Mouse (Mus musculus) CH12F3 (cell line): ENCODE measurements around the gene Il4ra.

Source experiments
- in situ Hi-C: fragments of 300-500 bp; cut with MboI; formaldehyde crosslinking; loops from 2 replicates; pipeline ENCODE4 v1.14.3; 2020; ENCODE audit warnings: low sequenced_read_pairs

The Il4ra gene

DNA sequence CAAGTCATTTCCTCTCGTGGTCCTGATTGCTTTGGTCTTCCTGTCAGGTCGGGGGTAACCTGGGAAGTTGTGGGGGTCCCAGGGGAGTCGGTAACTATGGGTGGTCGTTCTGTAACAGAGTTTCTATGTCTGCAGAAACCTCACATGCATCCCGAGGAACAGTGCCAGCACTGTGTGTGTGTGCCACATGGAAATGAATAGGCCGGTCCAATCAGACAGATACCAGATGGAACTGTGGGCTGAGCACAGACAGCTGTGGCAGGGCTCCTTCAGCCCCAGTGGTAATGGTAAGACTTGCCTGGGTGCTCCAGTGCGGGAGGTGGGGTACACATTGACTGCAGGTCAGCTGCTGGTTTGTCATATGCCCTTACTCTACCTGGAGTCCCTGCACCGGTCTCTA is 17.0 kb downstream of the Il4ra start:
- in situ Hi-C loops: no loop called here

DNA sequence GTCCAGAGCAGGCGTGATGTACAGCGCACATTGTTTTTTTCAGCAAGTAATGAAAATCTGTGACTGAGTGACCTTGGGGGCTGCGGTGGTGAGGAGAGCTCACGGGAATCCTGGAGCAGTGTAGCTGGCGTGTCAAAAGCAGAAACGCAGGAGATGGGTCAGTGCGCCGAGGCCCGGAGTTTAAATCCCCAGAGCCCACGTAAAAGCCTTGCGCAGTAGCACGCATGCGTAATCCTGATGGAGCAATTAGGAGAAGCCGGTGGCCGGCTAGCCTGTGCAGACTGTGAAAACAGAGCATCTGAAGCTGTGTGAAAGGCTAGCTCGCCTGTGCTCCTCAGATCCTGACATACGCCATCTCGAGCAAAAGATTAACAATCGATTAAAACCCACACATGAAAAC is 20.0 kb downstream of the Il4ra start:
- in situ Hi-C loops: loop anchor here (5.0 kb wide), 1 partner anchor 105 kb away; no protein-coding TSS in a partner anchor

DNA sequence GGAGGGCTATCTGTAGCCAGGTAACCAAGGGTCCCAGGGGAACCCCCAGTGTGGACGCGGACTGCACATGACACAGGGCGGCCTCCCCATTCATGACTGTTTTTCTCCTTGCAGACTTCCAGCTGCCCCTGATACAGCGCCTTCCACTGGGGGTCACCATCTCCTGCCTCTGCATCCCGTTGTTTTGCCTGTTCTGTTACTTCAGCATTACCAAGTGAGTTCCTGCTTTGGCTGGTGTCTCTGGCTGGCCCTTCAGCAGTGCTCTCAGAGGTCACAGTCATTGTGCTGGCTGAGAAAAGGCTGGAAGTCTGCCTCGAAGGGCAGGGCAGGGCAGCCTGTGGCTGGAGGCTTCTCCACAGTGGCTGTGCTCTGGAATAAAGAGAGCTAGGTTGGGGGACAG is 20.8 kb downstream of the Il4ra start:
- in situ Hi-C loops: loop anchor here (5.0 kb wide), 1 partner anchor 105 kb away; no protein-coding TSS in a partner anchor

DNA sequence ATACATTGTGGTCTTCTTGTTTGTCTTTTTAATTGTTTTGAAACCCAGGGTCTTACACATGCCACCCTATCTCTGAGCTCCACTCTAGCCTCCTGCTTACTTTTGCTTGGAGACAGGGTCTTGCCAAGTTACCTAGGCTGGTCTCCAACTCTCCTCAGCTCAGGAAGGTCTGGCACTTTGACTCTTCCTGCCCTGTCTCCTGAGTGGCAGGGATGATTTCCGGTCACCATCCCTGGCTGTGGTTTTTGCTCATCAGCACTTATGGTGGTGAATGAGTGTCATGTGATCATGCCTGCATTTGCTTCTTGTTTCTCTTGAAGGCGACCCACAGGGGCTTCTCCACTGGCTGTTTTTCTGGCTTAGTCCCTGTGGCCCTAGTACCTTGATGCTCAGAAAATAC is 21.9 kb downstream of the Il4ra start:
- in situ Hi-C loops: loop anchor here (5.0 kb wide), 1 partner anchor 107 kb away; no protein-coding TSS in a partner anchor

DNA sequence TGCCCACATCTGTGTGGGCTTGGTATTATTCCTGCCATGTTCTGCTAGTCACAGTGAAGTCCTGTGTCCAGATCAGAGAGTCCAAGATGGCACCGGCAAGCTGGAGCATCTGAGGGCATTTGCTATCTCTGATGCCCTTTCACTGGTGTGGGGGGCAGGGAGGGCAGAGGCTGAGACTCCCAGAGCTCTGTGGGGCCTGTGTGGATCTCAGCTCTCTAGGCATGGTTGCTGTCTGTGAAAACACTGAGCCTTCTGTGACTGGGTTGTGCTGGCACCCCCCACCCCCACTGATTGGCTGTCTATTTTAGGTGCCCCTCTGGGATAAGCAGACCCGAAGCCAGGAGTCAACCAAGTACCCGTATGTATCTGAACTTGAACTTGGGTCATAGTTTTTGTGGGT is 22.9 kb downstream of the Il4ra start:
- in situ Hi-C loops: loop anchor here (5.0 kb wide), 1 partner anchor 108 kb away; no protein-coding TSS in a partner anchor

DNA sequence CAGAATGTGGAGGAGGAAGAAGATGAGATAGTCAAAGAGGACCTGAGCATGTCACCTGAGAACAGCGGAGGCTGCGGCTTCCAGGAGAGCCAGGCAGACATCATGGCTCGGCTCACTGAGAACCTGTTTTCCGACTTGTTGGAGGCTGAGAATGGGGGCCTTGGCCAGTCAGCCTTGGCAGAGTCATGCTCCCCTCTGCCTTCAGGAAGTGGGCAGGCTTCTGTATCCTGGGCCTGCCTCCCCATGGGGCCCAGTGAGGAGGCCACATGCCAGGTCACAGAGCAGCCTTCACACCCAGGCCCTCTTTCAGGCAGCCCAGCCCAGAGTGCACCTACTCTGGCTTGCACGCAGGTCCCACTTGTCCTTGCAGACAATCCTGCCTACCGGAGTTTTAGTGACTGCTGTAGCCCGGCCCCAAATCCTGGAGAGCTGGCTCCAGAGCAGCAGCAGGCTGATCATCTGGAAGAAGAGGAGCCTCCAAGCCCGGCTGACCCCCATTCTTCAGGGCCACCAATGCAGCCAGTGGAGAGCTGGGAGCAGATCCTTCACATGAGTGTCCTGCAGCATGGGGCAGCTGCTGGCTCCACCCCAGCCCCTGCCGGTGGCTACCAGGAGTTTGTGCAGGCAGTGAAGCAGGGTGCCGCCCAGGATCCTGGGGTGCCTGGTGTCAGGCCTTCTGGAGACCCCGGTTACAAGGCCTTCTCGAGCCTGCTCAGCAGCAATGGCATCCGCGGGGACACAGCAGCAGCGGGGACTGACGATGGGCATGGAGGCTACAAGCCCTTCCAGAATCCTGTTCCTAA is 24.0 kb downstream of the Il4ra start:
- in situ Hi-C loops: no loop called here

DNA sequence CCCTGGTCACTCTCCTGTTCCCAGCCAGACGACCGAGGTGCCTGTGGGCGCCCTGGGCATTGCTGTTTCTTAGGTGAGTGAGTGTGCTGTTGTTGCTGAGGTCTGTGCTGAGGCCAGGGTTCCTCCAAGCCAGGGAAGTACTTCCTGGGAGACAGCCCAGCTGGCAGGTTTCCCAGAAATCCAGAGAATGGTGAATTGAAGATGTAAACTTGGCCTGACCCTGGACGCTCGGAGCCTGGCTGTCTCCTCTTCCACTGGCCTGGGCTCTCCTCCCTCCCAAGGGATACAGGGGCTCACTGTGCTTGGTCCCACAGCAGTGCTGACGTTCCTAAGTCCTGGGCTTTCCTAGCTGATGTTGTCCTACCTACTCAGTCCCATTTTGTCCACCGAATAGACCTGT is 25.1 kb downstream of the Il4ra start:
- in situ Hi-C loops: no loop called here

DNA sequence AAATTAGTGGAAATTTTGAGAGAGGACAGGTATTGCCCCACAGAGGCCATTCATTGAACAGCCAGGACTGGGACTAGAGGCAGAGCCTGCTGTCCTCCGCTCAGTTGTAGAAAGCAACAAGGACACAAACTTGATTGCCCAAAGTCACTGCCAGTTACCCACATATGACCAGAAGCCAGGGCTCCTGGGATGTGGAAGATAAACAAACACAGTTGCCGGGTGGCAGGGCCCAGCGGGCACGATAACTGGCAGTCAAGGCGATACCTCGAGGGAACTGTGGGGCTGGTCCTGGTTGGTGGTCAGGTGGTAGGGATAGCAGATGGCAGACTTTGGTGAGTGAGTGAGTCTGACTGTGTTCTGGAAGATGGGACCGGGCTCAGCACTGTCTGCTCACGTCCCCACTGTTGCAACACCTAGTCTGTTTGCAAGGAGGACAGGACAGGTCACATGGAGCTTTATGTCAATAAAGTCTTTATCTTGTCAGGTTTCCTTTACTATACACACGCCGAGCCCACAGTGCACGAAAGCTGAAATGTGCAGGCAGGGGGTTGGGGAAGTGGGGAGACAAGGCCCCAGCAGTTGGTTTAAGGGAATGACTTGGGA is 25.7 kb downstream of the Il4ra start:
- in situ Hi-C loops: no loop called here

DNA sequence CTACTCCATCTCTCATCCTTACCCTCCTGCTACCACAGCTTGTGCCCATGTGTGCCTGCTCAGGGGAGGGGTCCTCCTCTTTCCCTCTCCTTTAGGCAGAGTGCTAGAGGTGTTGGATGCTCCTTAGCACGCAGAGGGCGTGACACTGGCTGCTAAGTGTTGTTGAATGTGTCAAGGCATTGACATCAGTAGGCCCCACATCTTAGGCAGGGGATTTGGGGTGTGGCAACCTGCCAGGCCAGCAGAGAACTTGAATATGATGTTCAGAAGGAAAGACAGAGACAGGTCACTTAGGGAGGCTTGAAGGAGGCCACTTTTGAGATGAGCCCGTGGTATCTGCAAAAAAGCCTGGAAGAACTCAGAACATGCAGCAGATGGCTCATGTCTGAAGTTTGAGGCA is 26.2 kb downstream of the Il4ra start:
- in situ Hi-C loops: no loop called here

DNA sequence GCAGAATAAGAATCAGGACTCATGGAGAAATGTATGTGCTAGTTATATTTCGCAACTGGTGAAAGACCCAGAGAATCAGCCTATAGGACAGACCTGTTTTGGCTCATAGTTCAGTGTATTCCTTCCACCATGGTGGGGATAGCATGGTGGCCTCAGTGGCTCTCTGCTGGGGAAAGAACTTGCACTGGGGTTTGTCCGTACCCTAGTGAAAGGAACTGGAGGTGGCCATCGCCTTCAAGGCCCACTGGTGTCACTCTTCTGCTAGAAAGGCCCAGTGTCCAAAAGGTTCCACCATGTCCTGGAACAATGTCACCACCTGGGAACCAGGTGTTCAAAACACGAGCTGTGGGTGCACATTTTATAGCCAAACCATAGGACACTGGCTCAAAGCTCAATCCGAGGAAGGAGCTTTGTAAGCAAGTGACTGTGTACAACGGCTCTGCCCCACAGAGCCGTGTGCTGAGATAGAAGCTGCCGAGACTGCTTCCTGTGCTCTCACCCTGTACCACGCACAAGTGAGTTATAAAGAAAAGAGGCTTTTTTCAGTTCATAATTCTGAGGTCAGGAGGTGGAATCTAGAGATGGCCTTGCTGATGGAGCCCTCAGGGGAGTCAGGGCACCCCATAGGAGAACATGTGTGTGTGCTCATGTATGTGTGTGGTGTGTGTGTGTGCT is 27.8 kb downstream of the Il4ra start:
- in situ Hi-C loops: no loop called here

DNA sequence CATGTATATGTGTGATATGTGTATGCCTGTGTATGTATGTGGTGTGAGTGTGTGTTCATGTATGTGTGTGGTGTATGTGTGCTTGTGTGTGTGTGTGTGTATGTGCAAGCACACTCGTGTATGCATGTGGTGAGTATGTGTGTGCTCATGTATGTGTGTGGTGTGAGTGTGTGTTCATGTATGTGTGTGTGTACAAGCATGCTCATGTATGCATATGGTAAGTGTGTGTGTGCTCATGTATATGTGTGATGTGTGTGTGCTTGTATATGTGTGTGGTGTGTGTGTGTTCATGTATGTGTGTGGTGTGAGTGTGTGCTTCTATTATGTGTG is 28.3 kb downstream of the Il4ra start:
- in situ Hi-C loops: no loop called here

DNA sequence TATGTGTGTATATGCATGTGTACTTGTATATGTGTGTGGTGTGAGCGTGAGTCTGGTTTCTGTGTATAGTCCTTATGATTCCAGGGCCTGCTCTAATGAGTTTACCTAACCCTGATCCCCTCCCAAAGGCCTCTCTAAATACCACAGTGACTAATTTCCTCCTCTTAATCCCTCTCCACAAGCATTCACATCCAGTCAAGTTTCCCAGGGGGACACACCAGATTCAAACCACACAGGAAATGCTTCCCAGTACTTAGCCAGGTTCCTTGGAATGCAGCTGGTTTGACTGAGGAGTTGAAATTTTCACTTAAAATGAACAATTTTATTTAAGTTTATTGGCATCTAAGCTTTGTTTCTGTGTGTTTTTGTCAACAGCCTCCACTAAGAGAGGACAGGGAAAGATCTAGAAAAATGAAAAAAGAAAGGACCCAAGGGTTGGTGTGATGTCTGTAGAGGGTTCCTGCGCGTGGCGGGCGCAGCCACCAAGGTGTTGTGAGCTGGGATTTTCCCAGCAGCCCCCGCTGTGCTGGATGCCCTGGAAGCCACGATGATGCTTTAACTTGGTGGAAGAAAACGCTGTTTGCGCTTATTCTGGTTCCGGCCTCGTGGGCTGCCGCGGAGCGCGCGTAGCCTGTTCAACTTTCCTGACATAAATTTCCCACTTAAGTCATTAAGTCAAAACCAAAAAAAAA is 28.9 kb downstream of the Il4ra start:
- in situ Hi-C loops: no loop called here

DNA sequence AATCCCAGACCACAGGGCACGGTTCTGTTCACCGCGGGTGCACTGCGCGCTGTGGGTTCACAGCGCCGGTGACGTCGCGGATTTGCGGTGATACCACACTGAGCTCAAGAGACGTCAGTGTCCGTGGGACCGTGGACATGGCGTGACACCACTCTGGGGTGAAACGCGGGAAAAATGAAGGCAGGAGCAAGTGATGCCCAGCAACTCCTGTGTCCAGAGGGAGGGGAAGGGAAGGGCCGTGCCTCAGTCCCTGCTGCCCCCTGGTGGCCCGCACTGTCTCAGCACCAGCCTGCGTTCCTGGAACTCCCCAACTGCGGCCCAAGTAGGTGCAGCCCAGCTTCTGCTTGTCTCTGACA is 29.4 kb downstream of the Il4ra start:
- in situ Hi-C loops: no loop called here

DNA sequence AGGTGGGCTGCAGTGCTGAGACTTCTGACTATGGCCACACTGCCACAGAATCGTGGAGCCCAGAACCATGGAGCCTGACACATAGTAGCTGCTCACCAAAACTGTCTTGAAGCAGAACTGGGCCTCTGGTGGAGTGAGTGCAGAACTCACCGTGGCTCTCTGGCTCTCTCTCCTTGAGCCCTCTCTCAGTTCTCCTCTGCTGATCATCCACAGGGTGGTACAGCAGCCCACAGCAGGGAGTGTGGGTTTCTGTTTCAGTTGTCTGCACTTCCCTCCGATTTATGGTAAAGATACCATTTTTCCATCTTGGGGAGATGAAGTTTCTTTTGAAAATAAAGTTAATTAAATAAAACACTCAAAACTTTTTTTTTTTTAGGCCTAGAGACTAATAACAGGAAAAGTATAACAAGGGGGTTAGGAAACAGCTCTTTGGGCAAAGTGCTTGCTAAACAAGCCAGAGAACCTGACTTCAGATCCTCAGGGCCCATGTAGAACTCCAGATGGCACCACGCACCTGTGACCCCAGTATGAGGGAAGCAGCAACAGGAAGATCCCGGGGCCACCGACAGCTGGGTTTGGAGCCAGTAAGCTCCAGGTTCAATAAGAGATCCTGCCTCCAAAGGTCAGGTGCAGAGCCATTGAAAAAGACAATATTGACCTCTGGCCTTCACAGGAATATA is 31.5 kb downstream of the Il4ra start:
- in situ Hi-C loops: no loop called here

DNA sequence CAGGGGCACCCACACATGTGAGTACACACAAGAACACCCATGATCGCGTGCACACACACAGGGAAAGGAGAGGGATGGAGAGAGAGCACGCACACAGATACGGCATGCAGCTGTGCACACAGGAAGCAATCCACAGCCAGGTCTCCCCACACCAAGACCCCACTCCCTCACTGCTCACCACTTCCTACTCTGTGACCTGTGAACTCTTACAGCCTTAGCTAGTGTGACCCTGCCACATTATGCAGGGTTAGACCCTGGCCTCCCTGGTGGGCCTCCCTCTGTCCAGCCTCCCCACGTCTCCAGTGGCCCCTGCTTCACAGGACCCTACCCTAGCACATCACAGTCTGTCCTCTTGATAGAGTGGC is 32.1 kb downstream of the Il4ra start:
- in situ Hi-C loops: no loop called here

DNA sequence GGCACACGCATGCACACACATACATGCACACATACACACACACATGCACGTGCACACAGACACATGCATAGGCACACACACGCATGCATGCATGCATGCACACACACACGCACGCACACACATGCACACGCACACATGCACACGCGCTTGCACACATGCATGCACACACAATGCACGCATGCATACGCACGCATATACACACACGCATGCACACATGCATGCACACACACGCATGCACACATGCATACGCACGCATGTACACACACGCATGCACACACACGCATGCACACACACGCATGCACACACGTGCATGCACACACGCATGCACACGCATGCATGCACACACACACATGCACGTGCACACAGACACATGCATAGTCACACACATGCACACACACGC is 34.4 kb downstream of the Il4ra start:
- in situ Hi-C loops: no loop called here

DNA sequence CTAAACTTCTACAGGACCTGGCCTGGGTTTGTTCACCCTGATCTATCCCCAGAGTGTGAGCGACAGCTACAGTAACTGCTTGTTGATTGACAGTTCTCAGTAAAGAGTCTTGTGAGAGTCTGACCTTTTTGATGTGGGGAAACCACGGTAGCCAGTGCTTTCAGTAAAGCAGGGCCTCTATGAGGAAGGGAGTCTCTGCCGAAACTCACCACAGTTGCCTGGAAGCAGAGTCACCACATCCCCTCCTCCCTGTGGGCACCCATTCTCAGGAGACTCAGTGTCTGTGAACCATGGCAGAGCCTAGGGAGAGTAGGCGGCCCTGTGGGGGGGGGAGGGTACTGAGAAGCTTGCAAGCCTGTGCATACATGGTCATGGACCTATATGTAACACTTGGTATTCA is 36.8 kb downstream of the Il4ra start:
- in situ Hi-C loops: no loop called here

DNA sequence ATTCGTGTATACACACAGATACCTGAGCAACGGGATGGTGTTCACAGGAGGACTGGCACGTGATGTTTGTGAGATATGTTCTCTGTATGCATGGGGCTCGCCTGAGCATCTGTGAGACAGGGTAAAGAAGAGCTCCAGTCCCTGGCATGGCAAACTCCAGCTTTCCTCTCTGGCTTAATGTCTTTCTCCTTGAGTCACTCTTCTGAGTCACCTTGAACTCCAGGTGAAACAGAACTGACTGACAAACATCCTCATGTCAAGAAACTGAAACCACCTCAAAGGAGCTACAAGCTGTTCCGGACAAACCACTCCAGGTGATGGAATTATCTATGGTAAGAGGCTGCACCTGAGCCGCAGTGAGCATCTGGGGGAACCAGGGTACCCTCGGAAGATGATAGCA is 38.0 kb downstream of the Il4ra start:
- in situ Hi-C loops: no loop called here

DNA sequence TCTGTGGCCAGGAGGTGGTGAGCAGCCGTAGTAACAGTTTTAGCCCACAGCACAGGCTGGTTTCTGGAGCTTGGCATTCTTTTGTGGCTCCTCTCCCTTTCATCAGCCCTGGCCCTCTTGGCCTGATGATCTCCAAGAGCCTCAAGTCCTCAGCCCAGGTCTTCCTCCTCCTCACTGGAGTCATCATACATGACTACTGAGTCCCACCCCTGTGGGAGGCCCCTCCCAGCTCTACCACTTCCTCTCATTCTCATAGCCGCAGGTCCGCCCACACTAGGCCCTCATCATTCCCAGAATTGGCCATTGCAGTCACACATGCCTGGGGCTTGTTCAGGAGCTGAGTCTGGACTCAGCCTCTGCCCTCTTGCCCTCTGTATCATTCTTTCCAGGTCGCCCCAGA is 41.9 kb downstream of the Il4ra start:
- in situ Hi-C loops: no loop called here

DNA sequence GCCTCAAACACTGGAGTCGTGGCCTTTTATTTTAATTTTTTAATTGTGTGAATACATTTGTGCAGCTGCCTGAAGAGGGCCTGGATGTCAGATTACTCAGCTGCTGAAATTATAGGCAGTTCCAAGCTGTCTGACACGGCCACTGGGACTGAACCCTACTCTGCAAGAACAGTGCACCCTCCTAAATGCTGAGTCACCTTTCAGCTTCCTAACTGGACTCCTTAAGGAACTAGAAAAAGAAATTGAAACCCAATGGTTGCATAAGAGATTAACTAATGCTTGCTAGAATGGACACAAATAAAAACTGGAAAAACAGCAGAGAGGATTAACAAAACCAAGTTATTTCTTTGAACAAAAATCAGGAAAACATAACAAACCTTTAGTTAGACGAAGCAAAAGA is 44.5 kb downstream of the Il4ra start:
- in situ Hi-C loops: no loop called here

DNA sequence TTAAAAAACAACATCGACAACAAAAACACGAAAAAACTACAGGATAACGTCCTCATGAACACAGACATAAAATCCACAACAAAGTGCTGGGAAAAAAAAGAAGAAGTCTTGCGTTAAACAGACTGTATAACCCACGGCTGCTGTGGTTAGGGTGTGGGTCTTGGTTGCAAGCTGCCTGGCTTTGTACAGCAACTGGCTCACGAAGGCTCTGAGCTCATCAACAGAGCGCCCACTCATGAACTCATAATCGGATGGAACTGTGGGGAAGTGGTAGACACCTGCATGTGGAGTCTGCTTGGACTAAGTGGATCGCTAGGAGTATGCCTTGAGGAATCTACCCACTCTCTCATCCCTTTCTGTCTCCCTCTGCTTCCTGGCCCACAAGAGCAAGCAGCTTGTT is 45.2 kb downstream of the Il4ra start:
- in situ Hi-C loops: no loop called here
